Mouse (Mus musculus) retina, postnatal 7 days (tissue): ENCODE measurements at regions not wholly inside any gene's neighbourhood (a gene's known extent, or its start where the extent isn't known, plus 50 kb on each side); places are given as distances from the start of the nearest gene placed in this dataset.

Source experiments
- DNase-seq: peaks from one replicate; pipeline ENCODE4 v3.0.0-alpha.2; 2012; ENCODE audit warnings: low read depth, low spot score

GRCm38 (mm10) chr8:103880431-103881145 lies 220.8 kb upstream of the Cdh5 start:
- DNase-seq, result no peak

GRCm38 (mm10) chr8:103881146-103881486 lies 220.3 kb upstream of the Cdh5 start:
- DNase-seq, result no peak

GRCm38 (mm10) chr8:103884873-103885780 lies 216.3 kb upstream of the Cdh5 start:
- DNase-seq, result no peak

DNA sequence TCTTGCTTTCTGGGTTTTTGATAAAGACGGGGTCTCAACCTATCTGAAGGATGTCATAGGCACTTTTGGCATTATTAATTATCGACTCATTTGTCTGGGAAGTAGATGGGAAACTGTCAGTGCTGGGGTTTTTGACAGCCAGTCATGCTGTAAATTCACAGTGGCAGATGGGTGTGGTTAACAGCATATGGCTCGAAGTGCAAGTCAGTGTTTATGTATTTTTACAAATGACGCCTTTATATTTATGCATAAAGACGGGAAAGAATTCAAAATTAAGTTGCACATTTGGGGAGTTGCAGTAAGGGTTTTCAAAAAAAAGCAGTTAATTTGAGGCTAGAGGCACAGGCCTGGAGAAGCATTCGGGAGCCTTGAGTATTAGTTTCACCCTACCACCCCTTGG lies 206.8 kb upstream of the Cdh5 start:
- no peak for DNase-seq

DNA sequence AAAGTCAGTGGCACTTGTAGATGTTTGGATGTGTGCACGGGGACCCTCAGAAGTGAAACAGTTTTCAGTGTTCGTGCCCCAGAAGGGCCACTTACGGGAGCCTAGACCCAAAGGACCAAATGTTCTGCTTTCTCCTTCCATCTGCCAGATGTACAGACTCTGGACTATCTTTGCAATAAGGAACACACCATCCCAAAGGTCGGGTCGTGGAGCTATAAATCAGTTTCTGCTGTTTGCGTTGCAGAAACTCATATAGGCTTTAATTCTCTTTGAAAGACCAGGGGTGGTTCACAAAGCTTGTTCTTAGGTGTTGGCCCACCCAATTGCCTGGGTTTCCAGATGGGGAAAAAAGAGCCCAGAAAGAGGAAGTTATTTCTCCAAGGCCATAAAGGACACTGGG lies 206.3 kb upstream of the Cdh5 start:
- no peak for DNase-seq

DNA sequence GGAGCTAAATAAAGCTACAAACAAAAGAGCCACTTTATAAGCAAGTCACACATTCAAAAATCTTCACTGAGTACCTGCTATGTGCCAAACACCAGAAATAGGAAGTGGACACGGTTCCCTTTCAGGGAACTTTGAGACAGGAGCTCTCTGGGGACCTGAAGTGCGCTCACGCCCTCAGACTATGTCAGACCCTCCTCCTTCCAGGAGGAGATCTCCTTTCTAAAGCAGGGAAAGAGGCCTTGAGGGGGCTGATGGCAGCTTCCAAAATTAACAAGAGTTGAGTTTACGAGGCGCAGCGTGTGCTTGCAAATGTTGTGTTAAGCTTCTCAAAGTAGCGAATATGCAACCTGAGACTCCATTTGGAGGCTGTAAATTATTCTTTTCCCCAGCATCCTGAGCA lies 204.0 kb upstream of the Cdh5 start:
- no peak for DNase-seq

DNA sequence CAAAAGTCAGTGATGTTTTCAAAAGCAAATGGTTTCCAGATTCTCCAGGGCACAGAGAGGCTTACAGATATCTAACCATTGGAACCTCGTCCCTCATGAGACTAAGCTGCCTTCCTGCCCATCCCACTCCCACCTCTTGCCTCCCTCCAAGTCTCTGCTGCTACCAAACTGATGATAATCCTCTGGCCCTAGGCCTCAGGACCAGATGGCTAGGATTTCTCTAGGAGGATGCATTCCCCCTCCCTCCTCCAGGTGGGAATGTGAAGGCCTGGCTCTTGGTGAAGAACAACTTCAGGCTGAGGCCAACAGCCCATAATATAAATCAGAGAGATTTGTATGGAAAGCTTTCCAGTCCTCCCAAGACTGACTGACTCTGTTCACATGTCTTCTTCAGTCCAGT lies 198.9 kb upstream of the Cdh5 start:
- DNase-seq, result no peak

GRCm38 (mm10) chr8:103903635-103904034 lies 197.8 kb upstream of the Cdh5 start:
- no peak for DNase-seq

DNA sequence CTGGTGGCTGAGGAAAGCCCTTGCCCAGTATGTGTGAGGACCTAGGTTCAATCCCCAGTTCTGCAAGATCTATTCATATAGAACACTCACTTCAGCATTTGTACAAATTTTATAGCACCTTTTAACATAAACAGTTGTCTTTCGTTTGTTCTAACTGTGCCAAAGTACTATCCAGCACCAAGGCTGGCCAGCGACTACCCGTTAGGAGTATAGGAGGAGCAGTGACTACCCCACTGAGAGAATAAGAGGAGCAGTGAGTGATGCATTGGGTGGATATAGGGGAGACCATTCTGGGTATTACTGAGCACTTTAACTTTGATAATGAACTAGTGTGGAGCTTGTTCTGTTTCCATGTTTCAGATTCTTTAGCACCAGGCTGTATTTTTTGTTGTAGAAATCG lies 193.8 kb upstream of the Cdh5 start:
- no peak for DNase-seq

DNA sequence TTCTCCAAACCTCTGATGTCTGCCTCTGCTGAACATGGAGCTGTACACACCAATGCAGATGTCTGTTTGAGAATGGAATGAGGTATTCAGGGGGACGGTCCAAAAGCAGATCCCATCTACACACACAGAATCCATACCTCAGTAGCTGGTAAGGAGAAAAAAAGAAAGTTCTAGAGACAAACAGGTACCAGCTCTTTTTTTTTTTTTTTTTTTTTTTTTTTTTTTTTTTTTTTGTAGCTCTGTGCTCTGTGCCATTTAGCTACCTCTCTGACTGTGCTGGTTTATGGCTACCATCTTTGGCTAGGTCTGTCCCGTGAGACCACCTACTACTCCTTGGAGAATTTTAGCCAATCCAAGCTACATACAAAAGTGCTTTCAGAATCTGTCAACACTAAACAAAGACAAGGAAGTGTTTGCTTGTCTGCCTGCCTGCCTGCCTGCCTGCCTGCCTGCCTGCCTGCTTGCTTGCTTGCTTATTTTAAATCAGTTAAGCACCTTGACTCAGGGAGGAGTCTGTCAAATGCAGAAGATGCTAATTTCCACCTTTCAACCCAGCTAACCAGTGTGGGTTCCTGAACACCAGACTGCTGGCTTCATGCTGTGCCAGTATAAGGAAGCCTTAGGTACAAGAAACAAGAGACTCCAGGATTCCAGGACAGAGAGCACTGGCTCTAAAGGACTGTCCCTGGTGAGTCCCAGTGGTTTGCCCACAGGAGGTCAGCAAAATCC lies 190.0 kb upstream of the Cdh5 start:
- DNase-seq, result no peak

DNA sequence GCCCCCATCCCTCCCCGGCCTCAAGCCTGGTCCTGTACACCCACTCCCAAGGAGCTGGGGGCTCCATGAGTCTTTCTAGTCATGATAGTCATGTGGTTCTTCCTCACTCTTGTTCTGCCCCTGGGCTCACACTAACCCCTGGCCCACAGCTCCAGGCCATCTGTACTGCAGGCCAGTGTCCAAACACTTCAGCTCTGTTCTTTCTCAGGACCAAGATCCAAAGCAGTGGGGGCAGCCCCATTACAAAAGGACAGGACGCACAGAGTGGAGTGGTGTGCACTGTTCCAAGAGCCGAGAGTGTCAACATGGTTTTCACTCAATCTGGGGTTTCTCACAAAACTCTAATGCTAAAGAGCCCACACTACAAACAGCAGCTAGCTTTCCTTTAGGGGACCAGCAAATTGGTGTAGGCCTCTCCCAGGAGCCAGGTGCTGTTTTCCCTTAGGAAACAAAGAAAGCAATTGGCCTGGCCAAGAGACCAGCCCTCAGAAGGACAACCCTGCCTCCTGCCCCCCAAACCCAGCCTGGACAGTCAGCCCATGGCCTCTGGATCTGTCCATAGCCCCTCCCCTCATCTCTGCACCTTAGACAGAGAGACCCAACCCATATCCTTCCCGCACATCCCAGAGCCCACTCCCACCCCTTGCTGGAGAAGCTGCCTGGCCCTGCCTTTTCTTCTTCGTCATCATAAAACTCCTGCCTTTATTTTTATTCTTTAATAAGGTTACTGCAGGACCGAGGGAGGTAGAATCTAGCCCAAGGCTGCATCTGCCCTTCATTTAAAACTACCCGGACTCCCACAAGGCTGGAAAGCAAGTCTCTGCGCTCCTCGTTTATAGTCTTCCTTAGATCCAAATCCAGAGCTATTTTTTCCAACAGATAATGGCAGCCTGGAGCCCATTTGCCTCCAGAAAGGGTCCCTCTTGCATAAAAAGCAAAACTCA lies 188.2 kb upstream of the Cdh5 start:
- DNase-seq, result no peak

- DNase-seq, result no peak
Measured at GRCm38 (mm10) chr8:103913927-103914640, 187.3 kb upstream of the Cdh5 start.

DNA sequence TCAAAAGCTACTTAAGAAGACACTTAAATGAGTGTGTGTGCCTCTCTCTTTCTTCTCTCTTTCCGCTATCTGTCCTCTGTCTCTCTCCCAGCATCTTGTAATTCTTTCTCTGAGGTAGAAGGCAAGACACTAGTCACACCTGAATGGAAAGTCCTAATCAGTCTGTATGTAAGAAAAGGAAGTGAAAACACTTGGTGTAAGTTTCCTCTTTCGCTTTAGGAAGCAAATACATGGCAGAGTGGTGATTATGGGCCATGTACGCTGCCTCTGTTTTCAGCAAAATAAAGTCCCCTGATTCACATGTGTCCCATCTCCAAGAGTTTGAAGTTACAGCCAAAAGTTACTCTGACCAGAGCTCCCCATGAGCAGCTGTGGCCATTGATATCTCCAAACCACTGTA lies 182.1 kb upstream of the Cdh5 start:
- no peak for DNase-seq

DNA sequence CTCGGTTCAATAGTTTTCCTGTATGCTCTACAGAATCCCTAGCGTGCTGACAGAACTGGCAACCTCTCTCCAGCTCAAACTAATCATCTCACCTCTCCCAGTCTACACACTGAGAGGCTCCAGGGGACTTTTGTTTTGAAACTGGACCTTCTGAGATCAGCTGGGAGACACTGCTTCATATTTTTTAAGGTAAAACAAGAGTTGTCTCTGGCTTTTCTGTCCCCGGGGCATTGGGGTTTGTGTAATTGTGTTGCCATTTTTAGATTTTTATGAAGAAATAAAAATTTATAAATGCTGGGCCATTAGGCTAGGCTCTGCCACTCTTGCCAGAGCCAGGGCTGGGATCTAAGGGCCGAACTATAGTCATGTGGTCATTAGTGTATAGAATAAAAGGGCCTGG lies 179.8 kb upstream of the Cdh5 start:
- DNase-seq, result no peak

GRCm38 (mm10) chr8:103922746-103923145 lies 178.7 kb upstream of the Cdh5 start:
- DNase-seq, result no peak

DNA sequence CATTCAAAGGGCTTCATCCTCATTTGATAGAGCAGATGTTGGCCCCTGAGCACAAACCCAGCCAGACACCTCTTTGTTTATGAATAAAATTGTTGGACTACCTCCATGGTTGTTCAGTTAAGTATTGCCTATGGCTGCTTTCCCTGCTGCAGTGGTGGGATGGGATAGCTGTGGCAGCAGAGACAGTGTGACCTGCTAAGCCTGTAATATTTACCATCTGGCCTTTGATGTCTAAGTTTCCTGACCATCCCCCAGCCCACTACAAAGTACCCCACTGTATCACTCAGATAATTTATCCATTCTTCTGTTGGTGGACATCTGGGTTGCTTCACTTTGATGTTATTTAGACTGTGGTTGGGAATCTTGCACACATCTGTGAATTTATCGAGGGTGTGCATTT lies 168.7 kb upstream of the Cdh5 start:
- DNase-seq, result no peak

GRCm38 (mm10) chr8:103936491-103936890 lies 164.9 kb upstream of the Cdh5 start:
- no peak for DNase-seq

DNA sequence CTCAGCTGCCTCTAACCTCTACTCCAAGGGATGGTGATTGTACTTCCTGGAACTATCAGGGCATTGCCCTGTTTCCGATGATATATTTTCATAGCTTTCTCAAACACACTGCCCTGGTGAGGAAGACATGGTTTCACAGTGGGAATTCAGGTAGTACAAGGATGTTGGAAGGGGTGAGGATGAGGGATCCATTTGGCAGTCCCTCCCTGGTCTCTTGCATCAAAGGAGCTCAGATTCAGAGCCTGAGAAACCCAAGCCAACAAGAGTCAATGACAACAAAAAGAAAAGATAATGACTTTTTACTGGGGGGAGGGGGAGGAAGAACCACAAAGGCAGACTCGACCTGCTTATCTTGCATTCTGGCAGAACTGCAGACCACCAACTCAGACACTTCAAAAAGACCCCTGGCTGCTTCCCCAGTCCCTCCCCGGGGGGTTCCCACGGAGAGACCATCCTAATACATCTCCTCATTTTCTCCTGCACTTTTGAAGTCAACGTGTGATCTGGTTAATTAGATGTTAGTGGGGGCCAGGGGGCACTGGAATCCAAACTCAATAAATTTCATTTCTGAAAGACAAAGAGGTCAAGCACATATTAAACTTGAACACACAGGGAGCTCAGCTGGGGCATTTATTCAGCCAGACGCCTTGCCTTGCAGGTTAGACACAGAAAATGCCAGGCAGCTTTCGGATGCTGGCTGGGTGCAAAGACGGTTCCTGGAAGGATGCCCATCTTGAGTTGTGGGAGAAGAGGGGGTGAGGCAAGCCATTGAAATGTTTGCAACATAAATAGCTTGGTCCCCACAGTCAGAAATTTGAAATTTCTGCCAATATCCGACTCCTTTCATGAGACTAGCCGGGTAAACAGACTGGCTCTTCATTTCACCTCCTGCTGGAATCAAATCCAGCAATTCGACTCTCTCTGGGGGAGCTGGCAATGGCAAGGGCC lies 162.9 kb upstream of the Cdh5 start:
- DNase-seq, result no peak

DNA sequence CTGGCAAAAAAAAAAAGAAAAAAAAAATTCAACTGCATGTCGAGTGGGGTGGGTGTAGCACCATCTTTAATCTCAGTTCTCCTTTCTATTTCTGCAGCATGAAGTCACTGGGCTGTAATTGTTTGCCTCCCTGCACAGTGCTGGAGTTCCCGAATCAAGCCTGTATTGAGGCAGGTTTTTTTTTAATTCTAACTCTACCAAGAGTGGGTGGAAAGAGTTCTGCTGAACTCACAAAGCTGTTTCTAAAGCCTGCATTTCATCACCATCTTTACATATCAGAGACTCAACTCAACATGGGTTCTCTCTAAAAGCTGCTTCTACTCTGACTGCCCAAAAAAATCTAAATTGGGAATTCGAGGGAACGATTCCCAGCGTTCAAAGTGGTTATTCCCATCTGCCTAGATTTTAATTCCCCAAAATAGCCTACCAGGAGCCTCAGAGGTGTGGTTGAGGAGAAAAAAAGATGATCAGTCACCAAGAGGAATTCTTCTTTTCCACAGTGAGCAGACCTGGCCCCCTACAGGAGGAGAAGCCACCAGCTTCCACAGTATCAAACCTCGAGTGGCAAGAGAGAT lies 160.4 kb upstream of the Cdh5 start:
- DNase-seq, result no peak
